Mouse (Mus musculus) Patski (cell line): ENCODE measurements around the gene Ggt6. TPM values are rescaled to one million over a fixed set of nuclear protein-coding genes. Genes with fewer than 3 reads are reported as not detected.
A peak's percentile ranks its signal among the peaks of the same experiment; 100 is the strongest.
"Not testable (repeated sequence)": the region's sequence is repeated elsewhere in the genome, so short reads cannot be mapped to it uniquely, and the experiment has no call there.

Source experiments
- ATAC-seq: fragments of 100-300 bp; one replicate; pipeline ENCODE4 v1.8.0; 2021
- CTCF ChIA-PET: fragments of 350-600 bp; sonication (Branson Sonifier 250); formaldehyde crosslinking; loops from one replicate; lab custom pipeline; 2022; ENCODE audit warnings: inconsistent platforms; lab: Charles Lee
- POLR2A ChIA-PET: fragments of 350-600 bp; sonication (Branson Sonifier 250); formaldehyde crosslinking; loops from one replicate; lab custom pipeline; 2022; ENCODE audit warnings: antibody characterized with exemption, inconsistent platforms; lab: Charles Lee
- DNase-seq: peaks from one replicate; pipeline ENCODE4 v3.0.0-alpha.2; 2011; ENCODE audit warnings: low read depth, low spot score
- H3K27me3 ChIP-seq: fragments of 371-371 bp; one replicate; pipeline ENCODE4 v1.5.1; 2021
- CTCF ChIP-seq: fragments of 100-300 bp; IDR thresholded peaks from one replicate; pipeline ENCODE4 v1.5.1; 2021
- in situ Hi-C: fragments of 300-500 bp; cut with MboI; formaldehyde crosslinking; loops from 3 replicates; pipeline ENCODE4 v1.11.1; 2018; ENCODE audit warnings: low pct_unique_long_range_greater_than_20kb, mixed read lengths
- polyA plus RNA-seq: library from polyadenylated mRNA; unstranded; gene quantifications from one replicate; pipeline ENCODE4 v1.2.3, GENCODE M21; 2021

Ggt6 gene
- polyA plus RNA-seq, 1 experiment from 2014 or later, result 0.23 TPM

DNA sequence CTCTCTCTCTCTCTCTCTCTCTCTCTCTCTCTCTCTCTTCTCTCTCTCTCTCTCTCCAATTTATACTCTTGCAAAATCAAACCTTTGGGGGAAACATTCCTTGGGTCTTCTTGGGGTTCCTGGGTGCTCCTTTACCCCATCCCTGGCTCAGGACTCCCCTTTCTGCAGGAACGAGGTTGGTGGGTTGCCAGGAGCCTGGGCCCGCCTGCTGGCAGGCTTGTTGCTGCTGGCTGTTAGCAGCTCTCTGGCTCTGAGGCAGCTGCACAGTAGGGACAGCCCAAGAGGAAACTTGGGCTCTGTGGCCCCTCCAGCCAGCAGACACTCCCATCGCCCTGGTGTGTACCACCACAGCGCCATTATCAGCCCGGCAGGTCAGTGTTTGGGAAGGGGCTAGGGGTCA lies 945 bp downstream of the Ggt6 start:
- in situ Hi-C loops, result no loop called here
- DNase-seq (no peak), ATAC-seq (no peak)
- ChIA-PET POLR2A (no interaction called here), CTCF (interaction anchor here (1.3 to 2.2 kb wide), 5 partner anchors 33 to 128 kb away, joined by 3 to 7 read pairs (median 3); partner anchors contain the start of gene Spns2)
- H3K27me3 ChIP-seq, result no peaks in the 10 kb centered on the region
- no peak for TF ChIP-seq CTCF

DNA sequence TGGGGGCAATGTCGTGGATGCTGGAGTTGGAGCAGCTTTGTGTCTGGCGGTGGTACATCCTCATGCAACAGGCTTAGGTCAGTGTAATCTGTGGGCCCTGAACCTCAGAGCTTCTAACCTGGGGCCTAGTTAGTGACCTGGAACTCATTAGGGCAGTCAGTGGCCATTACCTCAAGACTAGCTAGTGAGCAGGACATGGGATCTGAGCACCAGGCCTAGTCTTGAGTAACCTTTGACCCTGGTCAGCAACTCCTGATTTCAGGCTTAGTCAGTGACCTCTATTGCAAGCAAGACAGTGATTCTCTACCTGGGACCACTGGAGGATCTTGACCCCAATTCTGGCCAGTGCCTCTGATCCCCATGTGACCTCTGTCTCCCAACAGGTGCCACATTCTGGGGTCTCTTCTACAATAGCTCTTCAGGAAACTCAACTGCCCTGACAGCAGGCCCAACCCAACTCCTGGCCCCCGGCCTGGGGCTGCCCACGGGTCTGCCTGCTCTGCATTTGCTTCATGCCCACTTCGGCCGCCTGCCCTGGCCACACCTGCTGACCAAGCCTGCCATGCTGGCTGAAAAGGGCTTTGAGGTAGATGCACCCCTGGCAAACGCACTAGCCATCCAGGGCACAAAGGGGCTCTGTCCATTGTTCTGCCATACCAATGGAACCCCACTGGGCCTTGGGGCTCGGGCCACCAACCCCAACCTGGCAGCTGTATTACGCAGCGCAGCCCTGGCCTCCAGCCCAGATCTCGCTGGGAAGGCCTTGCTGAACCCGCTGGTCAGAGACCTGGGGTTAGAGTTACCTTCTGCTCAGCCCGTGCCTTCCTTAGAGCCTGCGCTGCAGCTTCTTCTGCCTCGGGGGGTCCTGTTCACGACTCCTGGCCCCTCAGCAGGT lies 1.7 kb downstream of the Ggt6 start:
- in situ Hi-C loops, result no loop called here

DNA sequence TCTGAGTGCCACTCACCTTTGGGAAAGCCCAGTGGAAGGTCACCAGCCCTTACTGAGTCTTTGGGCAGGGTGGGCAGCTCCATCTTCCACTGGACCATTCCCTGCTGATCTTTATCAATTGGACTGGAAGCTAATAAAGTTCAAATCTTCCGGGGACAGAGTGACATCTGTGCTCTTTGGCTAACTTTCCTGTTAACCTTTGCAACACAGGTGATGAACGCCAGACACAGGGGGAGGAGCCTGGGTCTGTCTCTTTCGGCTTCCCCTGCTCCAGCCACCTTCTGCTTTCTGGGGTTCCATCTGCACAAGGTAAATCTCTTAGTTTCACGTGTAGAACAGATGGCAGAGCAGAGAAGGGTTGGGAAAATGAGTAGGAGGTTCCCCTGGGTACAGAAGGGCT lies 3.1 kb downstream of the Ggt6 start:
- in situ Hi-C loops, result no loop called here
- CTCF ChIA-PET, result no interaction called here

More for the DNA sequence above, 1.7 kb downstream of the Ggt6 start:
- no peak for DNase-seq
- H3K27me3 ChIP-seq, result no peaks in the 10 kb centered on the region
- no peak for TF ChIP-seq CTCF
- ATAC-seq, result no peak
- CTCF ChIA-PET, result interaction anchor here (1.6 to 2.2 kb wide), 2 partner anchors 53 to 73 kb away, joined by 3 to 7 read pairs; partner anchors contain the start of gene Spns2
- POLR2A ChIA-PET, result no interaction called here

DNA sequence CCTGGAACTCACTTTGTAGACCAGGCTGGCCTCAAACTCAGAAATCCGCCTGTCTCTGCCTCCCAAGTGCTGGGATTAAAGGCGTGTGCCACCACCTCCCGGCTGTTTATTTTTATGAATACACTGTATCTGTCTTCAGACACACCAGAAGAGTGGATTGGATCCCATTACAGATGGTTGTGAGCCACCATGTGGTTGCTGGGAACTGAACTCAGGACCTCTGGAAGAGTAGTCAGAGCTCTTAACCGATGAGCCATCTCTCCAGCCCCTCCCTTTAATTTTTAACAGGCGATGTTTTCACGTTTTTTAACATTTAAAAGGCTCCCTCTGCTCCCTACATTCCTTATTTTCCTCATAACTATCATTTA lies 5.3 kb downstream of the Ggt6 start:
- ATAC-seq, result not testable (repeated sequence)

More for the DNA sequence above, 3.1 kb downstream of the Ggt6 start:
- POLR2A ChIA-PET, result no interaction called here
- no peak for DNase-seq
- H3K27me3 ChIP-seq, result no peaks in the 10 kb centered on the region
- ATAC-seq, result no peak
- TF ChIP-seq CTCF, result no peak

DNA sequence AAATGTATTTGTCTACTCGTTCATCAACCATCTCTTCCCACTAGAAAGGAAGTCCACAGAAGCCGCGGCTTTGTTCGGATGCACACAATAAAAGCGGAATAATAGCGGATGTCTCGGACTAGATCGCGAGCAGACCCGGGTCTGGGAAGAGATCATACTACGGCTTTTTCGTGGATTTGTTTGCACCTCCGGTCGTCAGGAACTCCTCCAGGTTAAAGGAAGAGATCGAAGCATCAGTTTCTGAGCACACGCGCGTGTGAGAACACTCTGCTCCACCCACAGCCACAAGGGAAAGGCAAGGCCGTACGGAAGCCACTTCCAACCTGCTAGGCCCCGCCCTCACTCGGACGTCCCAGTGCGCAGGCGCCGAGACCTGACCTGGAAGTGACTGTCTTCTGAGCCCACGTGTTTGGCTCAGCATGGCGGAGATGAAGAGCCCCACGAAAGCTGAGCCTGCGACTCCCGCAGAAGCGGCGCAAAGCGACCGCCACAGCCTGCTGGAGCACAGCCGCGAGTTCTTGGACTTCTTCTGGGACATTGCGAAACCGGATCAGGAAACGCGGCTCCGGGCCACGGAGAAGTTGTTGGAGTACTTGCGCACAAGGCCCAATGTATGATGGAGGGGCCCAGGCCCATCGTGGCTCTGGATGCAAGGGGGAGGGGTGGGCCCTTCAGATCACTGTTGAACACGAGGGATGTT lies 5.8 kb downstream of the Ggt6 start, which contains the start of gene Mybbp1a:
Gene Mybbp1a, plus strand, starts transcription at position 391 of the 700 bp plus-strand sequence.
- ATAC-seq (peak; percentile 68), DNase-seq (peak; percentile 74)
- no peaks in the 10 kb centered on the region for H3K27me3 ChIP-seq
- CTCF ChIA-PET, result no interaction called here
- no peak for TF ChIP-seq CTCF
- POLR2A ChIA-PET, result interaction anchor here (1.3 kb wide), 1 partner anchor 11 kb away, joined by 7 read pairs; no protein-coding TSS in a partner anchor
- in situ Hi-C loops, result no loop called here

More for the DNA sequence above, 5.3 kb downstream of the Ggt6 start:
- CTCF ChIA-PET, in situ Hi-C loops, H3K27me3 ChIP-seq, POLR2A ChIA-PET, DNase-seq: not testable (repeated sequence)

DNA sequence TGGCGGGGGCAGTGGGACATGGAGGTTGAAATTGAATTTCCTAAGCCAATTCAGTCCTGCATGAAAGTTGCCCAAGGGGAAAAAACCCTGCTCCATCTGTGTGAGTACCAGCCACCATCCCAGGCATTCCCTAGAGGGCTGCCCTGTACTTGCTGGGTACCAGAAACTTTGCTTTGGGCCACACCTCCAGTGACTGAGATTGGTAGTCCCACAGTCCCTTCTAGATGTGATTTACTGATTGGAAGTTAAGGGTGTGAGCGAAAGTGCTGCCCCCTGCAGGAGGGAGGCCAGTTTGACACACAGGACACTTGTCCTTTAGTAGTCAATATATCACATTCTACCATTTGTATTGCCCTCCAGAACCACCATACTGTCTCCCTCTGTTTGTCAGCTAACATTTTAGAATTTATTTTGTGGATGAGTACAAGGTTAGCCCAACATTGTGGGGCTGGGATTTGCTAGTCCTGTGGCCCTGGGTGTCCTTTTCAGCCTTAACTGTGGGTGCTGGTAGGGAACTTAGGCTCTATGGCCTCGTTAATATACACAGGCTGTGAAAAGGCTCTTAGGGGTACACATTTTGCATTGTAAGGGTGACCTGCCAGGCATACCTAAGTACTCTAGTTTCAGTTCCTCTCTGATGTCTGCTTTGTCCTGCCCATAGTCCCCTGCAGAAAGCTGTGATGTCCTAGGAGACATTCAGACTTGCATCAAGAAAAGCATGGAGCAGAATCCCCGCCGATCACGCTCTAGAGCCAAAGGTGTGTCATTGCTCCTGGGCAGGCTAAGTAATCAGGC lies 11.2 kb downstream of the Ggt6 start:
- ATAC-seq (no peak), DNase-seq (no peak)
- ChIA-PET POLR2A (no interaction called here), CTCF (no interaction called here)
- no peaks in the 10 kb centered on the region for H3K27me3 ChIP-seq
- in situ Hi-C loops, result no loop called here
- TF ChIP-seq CTCF, result no peak

DNA sequence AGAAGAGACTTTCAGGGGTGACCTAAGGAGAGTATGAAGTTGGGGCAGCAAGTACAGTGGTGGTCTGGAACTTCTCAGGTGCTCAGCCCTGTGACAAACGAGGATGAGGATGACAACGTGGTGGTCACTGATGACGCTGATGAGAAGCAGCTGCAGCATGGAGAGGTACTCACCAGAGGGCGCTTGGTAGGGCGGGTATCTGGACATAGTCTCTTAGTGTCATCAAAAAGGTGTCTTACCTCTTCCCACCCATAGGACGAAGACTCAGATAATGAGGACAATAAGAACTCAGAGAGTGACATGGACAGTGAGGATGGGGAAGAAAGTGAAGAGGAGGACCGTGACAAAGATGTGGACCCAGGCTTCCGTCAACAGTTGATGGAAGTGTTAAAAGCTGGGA lies 12.1 kb downstream of the Ggt6 start:
- no peak for DNase-seq
- H3K27me3 ChIP-seq, result no peaks in the 10 kb centered on the region
- CTCF ChIA-PET, result no interaction called here
- POLR2A ChIA-PET, result no interaction called here
- no peak for ATAC-seq
- TF ChIP-seq CTCF, result no peak
- in situ Hi-C loops, result no loop called here

DNA sequence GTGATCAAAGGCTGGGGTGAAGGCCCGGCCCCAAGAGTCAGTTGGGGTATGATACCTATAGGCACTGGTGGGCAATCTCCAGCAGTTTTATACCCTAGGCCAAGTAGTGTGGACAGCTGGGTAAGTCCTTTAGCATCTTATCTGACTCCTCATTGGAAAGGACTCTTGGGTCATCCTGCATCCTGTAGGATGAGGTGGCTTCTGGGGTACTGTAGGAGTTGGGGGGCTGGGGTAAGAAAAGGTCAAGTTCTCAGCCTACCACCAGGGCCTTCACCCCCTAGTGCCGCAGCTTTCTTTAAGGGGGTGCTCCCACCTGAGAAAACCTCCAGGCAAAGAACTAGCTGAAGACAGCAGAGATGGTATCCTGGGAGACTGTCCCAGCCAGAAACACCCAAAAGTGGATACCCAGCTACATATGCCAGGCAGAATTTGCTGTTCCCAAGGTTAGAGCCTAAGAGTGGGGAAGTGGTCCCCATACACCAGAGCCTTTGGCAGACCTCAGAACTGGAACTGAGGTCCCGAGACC lies 16.9 kb downstream of the Ggt6 start:
- ChIA-PET POLR2A (interaction anchor here (0.7 to 2.4 kb wide), 3 partner anchors 10 to 37 kb away, joined by 3 to 7 read pairs (median 4); no protein-coding TSS in a partner anchor), CTCF (interaction anchor here (0.7 to 2.3 kb wide), 3 partner anchors 11 to 45 kb away, joined by 3 to 6 read pairs (median 3); no protein-coding TSS in a partner anchor)
- in situ Hi-C loops, result no loop called here
- ATAC-seq (no peak), DNase-seq (no peak)
- no peaks in the 10 kb centered on the region for H3K27me3 ChIP-seq
- no peak for TF ChIP-seq CTCF

DNA sequence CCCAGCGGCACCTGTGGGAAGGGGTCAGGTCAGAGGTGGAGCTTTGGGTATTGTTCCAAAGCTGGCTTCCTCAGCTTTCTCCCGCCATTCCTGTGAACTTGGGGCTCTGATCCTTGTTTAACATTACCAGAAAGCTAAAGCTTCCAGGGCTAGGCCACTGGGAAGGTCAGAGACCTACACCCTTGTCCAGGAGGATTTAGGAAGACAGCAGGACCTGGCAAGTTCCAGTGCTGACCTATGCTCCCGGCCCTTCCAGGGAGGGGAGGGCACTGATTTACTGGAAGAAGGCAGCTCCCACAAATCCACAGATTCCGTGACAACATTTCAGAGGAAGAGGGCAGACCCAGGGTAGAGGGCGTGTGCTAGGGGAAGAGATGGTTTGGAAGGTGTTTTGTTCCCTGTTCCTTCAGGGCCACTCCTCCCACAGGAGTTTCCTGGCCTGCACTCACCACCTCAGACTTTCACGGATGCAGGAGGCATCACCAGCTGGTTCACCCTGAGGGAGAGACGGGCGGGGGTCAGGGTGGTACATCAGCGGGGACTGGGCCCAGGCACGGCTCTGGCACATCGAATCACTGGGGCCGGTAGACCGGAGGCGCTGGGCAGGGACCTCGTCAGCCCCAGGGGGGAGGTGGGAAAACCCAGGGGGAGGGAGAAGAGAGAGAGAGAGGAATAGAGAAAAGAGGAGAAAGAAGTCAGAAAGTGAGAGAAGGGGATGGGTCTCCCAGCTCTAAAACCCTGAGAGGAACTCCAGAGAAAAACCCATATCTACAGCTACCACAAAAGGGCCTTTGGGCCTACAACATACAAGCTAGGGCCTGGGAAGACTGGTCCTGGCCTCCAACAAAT lies 18.0 kb downstream of the Ggt6 start:
- ChIA-PET CTCF (interaction anchor here (1.3 to 2.3 kb wide), 2 partner anchors 10 to 111 kb away, joined by 3 to 6 read pairs; no protein-coding TSS in a partner anchor), POLR2A (interaction anchor here (0.9 to 2.4 kb wide), 4 partner anchors 11 to 15 kb away, joined by 3 to 7 read pairs (median 4); no protein-coding TSS in a partner anchor)
- TF ChIP-seq CTCF, result no peak
- DNase-seq, result no peak
- H3K27me3 ChIP-seq, result no peaks in the 10 kb centered on the region
- ATAC-seq, result no peak
- in situ Hi-C loops, result no loop called here
